Mouse (Mus musculus): ENCODE results near the gene Steap3. TPM values are rescaled to one million over a fixed set of nuclear protein-coding genes. Genes with fewer than 3 reads are reported as not detected.

Steap3 gene
- polyA plus RNA-seq, 1 experiment from 2014 or later = 46.7 TPM

GRCm38 (mm10) chr1:120232170-120232569 lies 40.3 kb downstream of the Steap3 start:
- no peak overlapping the region for H3K4me3 ChIP-seq (replicated peaks)
- DNase-seq (no peak), ATAC-seq (ENCODE audit: low read depth) (no peak)
- H3K27ac ChIP-seq = peak overlapping the region; percentile 71
- WGBS (ENCODE audit: insufficient replicate concordance) = 80% methylated on average over 6 of the region's 6 CpGs
- peaks cover 89% of the 10 kb centered on the region for H3K36me3 ChIP-seq
- no peaks in the 10 kb centered on the region for H3K9me3 ChIP-seq (replicated peaks)
- H3K4me1 ChIP-seq (replicated peaks) = peaks cover 28% of the 10 kb centered on the region
- H3K4me2 ChIP-seq = no peak overlapping the region
- H3K9ac ChIP-seq = 0 out of 2 replicates have a peak overlapping the region, but pooled peaks have one; percentile 49
- H3K27me3 ChIP-seq = no peaks in the 10 kb centered on the region

- 8% methylated on average over 6 of the region's 6 CpGs for WGBS (ENCODE audit: insufficient replicate concordance)
- peak; percentile 91 for ATAC-seq (ENCODE audit: low read depth)
- H3K9ac ChIP-seq = 0 out of 2 replicates have a peak overlapping the region, but pooled peaks have one; percentile 49
- peak overlapping the region; percentile 71 for H3K27ac ChIP-seq
- peak overlapping the region; percentile 34 for H3K4me2 ChIP-seq
- peaks cover 89% of the 10 kb centered on the region for H3K36me3 ChIP-seq
- no peaks in the 10 kb centered on the region for H3K9me3 ChIP-seq (replicated peaks)
- H3K4me3 ChIP-seq (replicated peaks) = no peak overlapping the region; the same call in 1 of the 2 replicates
- peaks cover 28% of the 10 kb centered on the region for H3K4me1 ChIP-seq (replicated peaks)
- no peaks in the 10 kb centered on the region for H3K27me3 ChIP-seq
- DNase-seq = peak; percentile 31
Measured at GRCm38 (mm10) chr1:120231334-120231733, 41.2 kb downstream of the Steap3 start.

DNA sequence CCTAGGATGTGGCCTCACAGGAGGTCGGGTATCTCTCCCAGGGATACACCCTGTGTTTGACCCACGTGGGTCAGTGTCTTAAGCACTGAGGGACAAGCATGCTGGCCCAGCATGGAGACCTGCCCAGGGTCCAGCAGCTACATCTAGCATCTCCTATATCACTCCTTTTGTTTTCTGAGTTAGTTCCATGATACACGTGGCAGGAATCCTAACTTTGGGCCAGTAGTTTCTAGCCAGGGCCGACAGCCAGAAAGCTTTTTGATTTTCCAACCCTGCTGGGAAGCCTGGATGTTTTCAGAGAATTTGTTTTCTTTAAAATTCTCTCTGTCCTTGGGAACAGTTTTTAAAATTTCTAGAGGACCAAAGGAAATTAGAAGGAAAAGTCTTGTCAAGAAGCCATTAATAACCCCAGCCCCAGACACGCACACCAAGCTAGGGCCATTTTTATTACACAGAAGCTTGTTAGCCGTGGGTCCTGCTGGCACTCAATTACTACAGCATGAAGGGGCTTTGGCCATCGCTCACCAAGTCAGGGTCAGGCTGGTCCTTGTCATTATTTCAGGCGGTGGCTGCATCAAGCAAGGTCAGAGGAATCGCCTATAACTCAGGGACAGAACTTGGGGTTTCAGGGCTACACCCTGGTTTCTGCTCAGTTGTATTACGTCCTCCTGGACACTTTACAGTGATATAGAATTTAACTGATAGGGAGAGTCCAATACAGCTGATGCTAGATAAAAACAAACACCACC lies 42.6 kb downstream of the Steap3 start:
- no peak for DNase-seq
- peaks cover 87% of the 10 kb centered on the region for H3K36me3 ChIP-seq
- 87% methylated on average over 10 of the region's 10 CpGs for WGBS (ENCODE audit: insufficient replicate concordance)

DNA sequence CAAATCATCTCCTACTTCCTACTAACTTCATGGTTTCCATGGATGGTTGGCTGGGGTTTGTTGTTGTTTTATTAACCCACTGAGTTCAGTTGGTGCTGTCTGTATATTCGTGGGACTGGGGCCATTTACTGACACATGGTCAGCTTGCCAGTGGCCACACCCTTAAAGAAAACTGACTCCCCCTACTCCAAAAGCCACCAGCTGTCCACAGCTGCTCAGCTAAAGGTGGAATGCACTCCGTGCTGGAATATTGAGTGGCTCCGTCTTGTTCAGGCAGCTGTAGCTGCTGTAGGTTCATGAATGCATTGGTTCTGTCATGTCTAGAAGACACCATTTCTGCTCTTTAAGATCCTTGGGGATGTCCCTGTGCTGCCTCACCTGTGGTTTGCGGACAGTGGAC lies 48.9 kb downstream of the Steap3 start:
- Histone ChIP-seq H3K4me3 (replicated peaks) (no peak overlapping the region), H3K9ac (no peak overlapping the region), H3K4me1 (replicated peaks) (no peaks in the 10 kb centered on the region), H3K4me2 (no peak overlapping the region), H3K36me3 (peaks cover 38% of the 10 kb centered on the region), H3K27me3 (no peaks in the 10 kb centered on the region), H3K9me3 (replicated peaks) (no peaks in the 10 kb centered on the region), H3K27ac (no peak overlapping the region)
- DNase-seq (no peak), ATAC-seq (ENCODE audit: low read depth) (no peak)
- WGBS (ENCODE audit: insufficient replicate concordance) = 78% methylated on average over 4 of the region's 4 CpGs

More for the DNA sequence above, 42.6 kb downstream of the Steap3 start:
- no peak for ATAC-seq (ENCODE audit: low read depth)
- peak overlapping the region; percentile 8; the same call in 1 of the 2 replicates for H3K9ac ChIP-seq
- peaks cover 28% of the 10 kb centered on the region for H3K4me1 ChIP-seq (replicated peaks)
- H3K4me2 ChIP-seq = no peak overlapping the region
- H3K9me3 ChIP-seq (replicated peaks) = no peaks in the 10 kb centered on the region
- H3K27ac ChIP-seq = no peak overlapping the region
- H3K27me3 ChIP-seq = no peaks in the 10 kb centered on the region
- H3K4me3 ChIP-seq (replicated peaks) = no peak overlapping the region

DNA sequence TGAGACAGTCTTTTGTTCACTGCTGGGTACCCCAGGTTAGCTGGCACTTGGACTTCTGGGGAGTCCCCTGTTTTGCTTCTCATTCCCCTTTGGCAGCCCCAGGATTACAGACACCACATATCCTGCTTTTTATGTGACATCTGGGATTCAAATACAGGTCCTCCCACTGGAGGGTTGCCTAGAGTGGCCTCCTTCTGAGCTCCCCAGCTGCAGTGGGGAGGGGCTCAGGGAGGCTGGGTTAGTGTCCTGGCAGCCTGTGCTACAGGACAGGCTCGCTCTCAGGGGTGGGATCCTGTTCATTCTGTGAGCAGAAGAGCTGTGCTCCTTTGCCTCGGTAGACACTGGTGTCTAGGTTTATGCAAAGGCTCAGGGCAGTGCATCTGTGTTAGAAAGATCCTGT lies 51.2 kb downstream of the Steap3 start:
- Histone ChIP-seq H3K4me1 (replicated peaks) (no peaks in the 10 kb centered on the region), H3K36me3 (peaks cover 17% of the 10 kb centered on the region), H3K9me3 (replicated peaks) (no peaks in the 10 kb centered on the region), H3K4me3 (replicated peaks) (no peak overlapping the region), H3K27me3 (no peaks in the 10 kb centered on the region), H3K4me2 (no peak overlapping the region), H3K27ac (no peak overlapping the region), H3K9ac (no peak overlapping the region)
- DNase-seq (no peak), ATAC-seq (ENCODE audit: low read depth) (no peak)
- 43% methylated on average over 2 of the region's 2 CpGs for WGBS (ENCODE audit: insufficient replicate concordance)

DNA sequence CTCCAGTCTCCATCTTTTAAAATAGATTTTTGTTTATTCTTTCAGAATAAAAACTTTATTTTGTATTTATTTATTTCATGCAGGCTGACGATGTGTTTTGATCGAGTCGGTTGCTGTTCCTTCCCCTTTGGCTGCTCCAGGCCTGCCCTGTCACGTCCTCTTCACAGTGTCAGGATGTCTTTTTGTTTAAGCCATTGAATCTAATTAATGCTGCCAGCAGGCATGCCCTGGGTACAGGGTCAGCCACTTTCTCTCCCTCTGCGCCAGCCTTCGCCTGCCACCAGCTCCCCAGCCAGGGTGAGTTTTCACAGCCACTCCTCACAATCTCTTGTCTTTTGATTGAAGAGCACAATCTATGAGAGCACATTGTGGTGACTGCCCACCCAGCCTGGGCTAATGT lies 51.7 kb downstream of the Steap3 start:
- H3K4me1 ChIP-seq (replicated peaks) = no peaks in the 10 kb centered on the region
- no peaks in the 10 kb centered on the region for H3K9me3 ChIP-seq (replicated peaks)
- no peak overlapping the region for H3K9ac ChIP-seq
- H3K4me3 ChIP-seq (replicated peaks) = no peak overlapping the region
- H3K36me3 ChIP-seq = peaks cover 13% of the 10 kb centered on the region
- no peak overlapping the region for H3K27ac ChIP-seq
- no peak overlapping the region for H3K4me2 ChIP-seq
- DNase-seq (no peak), ATAC-seq (ENCODE audit: low read depth) (no peak)
- WGBS (ENCODE audit: insufficient replicate concordance) = 69% methylated on average over 6 of the region's 6 CpGs
- H3K27me3 ChIP-seq = no peaks in the 10 kb centered on the region

- no peak overlapping the region for H3K27ac ChIP-seq
- no peaks in the 10 kb centered on the region for H3K27me3 ChIP-seq
- H3K4me2 ChIP-seq = no peak overlapping the region
- no peaks in the 10 kb centered on the region for H3K9me3 ChIP-seq (replicated peaks)
- DNase-seq (no peak), ATAC-seq (ENCODE audit: low read depth) (no peak)
- no peak overlapping the region for H3K4me3 ChIP-seq (replicated peaks)
- H3K9ac ChIP-seq = no peak overlapping the region
- 65% methylated on average over 11 of the region's 11 CpGs for WGBS (ENCODE audit: insufficient replicate concordance)
- no peaks in the 10 kb centered on the region for H3K36me3 ChIP-seq
- H3K4me1 ChIP-seq (replicated peaks) = no peaks in the 10 kb centered on the region
Measured at GRCm38 (mm10) chr1:120208502-120209230, 63.8 kb downstream of the Steap3 start.

GRCm38 (mm10) chr1:120207568-120207967 lies 64.9 kb downstream of the Steap3 start:
- no peaks in the 10 kb centered on the region for H3K4me1 ChIP-seq (replicated peaks)
- H3K4me2 ChIP-seq = no peak overlapping the region
- ATAC-seq (ENCODE audit: low read depth) (no peak), DNase-seq (no peak)
- H3K9me3 ChIP-seq (replicated peaks) = no peaks in the 10 kb centered on the region
- H3K27me3 ChIP-seq = no peaks in the 10 kb centered on the region
- no peaks in the 10 kb centered on the region for H3K36me3 ChIP-seq
- no peak overlapping the region for H3K27ac ChIP-seq
- 62% methylated on average over 6 of the region's 6 CpGs for WGBS (ENCODE audit: insufficient replicate concordance)
- no peak overlapping the region for H3K4me3 ChIP-seq (replicated peaks)
- H3K9ac ChIP-seq = no peak overlapping the region

DNA sequence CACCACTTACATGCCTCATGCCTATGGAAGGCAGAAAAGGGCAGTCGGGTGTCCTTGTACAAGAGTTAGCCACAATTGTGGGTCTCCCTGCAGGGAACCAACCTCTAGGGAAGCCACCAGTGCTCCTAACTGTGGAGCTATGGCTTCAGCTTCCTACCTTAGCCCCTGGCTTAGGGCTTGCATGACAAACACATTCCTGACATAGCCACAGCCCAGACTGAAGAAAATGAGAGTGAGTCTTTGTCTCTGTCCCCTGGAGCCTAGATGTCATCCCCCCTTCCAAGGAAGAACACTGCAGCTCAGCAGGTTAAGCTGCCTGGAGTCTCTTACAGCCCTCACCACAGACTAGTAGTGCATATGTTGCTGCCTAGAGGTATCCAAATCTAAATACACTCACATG lies 67.7 kb downstream of the Steap3 start:
- Histone ChIP-seq H3K9me3 (replicated peaks) (no peaks in the 10 kb centered on the region), H3K4me2 (no peak overlapping the region), H3K9ac (no peak overlapping the region), H3K36me3 (no peaks in the 10 kb centered on the region), H3K4me3 (replicated peaks) (no peak overlapping the region), H3K27ac (no peak overlapping the region), H3K4me1 (replicated peaks) (no peaks in the 10 kb centered on the region), H3K27me3 (no peaks in the 10 kb centered on the region)
- DNase-seq = no peak
- ATAC-seq (ENCODE audit: low read depth) = no peak
- WGBS (ENCODE audit: insufficient replicate concordance) = 56% methylated on average over 1 of the region's 1 CpGs

DNA sequence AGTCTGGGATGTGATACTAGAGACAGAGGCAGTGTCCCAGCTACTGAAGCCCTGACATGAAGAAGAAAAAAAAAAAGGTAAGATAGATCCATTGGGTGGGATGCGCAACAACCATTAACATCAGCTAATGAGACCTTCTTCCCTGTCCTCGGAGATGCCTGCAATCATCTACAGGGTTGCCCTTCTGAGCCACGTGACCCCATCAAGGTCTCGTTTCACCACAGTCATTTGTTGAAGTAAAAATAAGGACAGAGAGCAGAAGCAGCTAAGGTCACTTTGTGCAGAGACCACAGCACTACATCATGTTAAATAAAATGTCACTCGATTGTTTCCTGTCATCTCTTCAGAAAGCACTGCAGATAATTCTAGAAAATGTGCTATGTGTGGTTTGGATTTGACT lies 68.7 kb downstream of the Steap3 start:
- no peaks in the 10 kb centered on the region for H3K9me3 ChIP-seq (replicated peaks)
- no peaks in the 10 kb centered on the region for H3K27me3 ChIP-seq
- no peak overlapping the region for H3K27ac ChIP-seq
- 65% methylated on average over 5 of the region's 5 CpGs for WGBS (ENCODE audit: insufficient replicate concordance)
- DNase-seq = no peak
- no peaks in the 10 kb centered on the region for H3K36me3 ChIP-seq
- H3K4me3 ChIP-seq (replicated peaks) = no peak overlapping the region
- no peaks in the 10 kb centered on the region for H3K4me1 ChIP-seq (replicated peaks)
- no peak overlapping the region for H3K4me2 ChIP-seq
- ATAC-seq (ENCODE audit: low read depth) = no peak
- H3K9ac ChIP-seq = no peak overlapping the region

GRCm38 (mm10) chr1:120202542-120202941 lies 70.0 kb downstream of the Steap3 start:
- 44% methylated on average over 3 of the region's 3 CpGs for WGBS (ENCODE audit: insufficient replicate concordance)
- no peaks in the 10 kb centered on the region for H3K4me1 ChIP-seq (replicated peaks)
- H3K4me3 ChIP-seq (replicated peaks) = no peak overlapping the region
- ATAC-seq (ENCODE audit: low read depth) (no peak), DNase-seq (no peak)
- H3K27ac ChIP-seq = no peak overlapping the region
- no peak overlapping the region for H3K4me2 ChIP-seq
- H3K27me3 ChIP-seq = no peaks in the 10 kb centered on the region
- H3K9me3 ChIP-seq (replicated peaks) = no peaks in the 10 kb centered on the region
- no peaks in the 10 kb centered on the region for H3K36me3 ChIP-seq
- no peak overlapping the region for H3K9ac ChIP-seq

Measured in liver, embryonic 13.5 days (tissue).